Mouse (Mus musculus): ENCODE measurements around the gene Mt3.

DNA sequence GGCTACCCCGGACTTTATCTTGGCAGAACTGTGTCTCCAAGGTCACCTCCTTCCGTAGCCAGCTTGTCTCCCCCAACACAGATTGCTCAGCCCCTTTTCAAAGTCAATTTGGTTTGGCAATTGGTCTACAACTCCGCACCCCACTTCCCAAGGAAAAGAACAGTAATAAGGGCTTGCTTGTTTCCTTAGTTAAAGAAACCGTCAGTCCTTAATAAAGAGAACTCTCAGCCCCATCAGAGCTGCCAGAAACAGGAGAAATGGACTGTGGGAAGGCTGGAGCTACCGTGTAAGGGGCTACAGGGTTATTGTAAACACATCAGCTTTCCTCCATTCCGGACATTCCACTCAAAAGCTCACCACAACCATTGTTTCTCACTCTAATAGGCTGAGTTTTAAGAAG lies 2.1 kb downstream of the Mt3 start:
- TF ChIP-seq POLR2A (IDR thresholded peaks at IDR 0.05; ENCODE audit: borderline replicate concordance, low read depth, low read length) (no peak), CTCF (IDR thresholded peaks at IDR 0.05; ENCODE audit: low read depth, low read length) (no peak)

All from bone marrow macrophage, adult 2 months (primary cell).